Mouse (Mus musculus): ENCODE data around the gene Zfp493.
"Not testable (repeated sequence)": the region's sequence is repeated elsewhere in the genome, so short reads cannot be mapped to it uniquely, and the experiment has no call there.

Zfp493 gene

GRCm38 (mm10) chr13:67779265-67780221 lies at the start of gene Zfp493:
Zfp493 (plus strand) TSS chr13:67779693.
- CTCF ChIA-PET = no interaction called here

GRCm38 (mm10) chr13:67734391-67734790 lies 45.1 kb upstream of the Zfp493 start:
- CTCF ChIA-PET = not testable (repeated sequence)

GRCm38 (mm10) chr13:67742941-67743340 lies 36.6 kb upstream of the Zfp493 start:
- CTCF ChIA-PET = no interaction called here

GRCm38 (mm10) chr13:67743896-67744295 lies 35.6 kb upstream of the Zfp493 start:
- CTCF ChIA-PET = no interaction called here

- CTCF ChIA-PET = interaction anchor here (0.6 kb wide), 1 partner anchor 33 kb away, joined by 4 read pairs; no protein-coding TSS in a partner anchor
Measured at GRCm38 (mm10) chr13:67754333-67755306, 24.9 kb upstream of the Zfp493 start, which contains the start of gene Zfp85. Zfp85 (minus strand) TSS chr13:67755228.

GRCm38 (mm10) chr13:67755761-67756160 lies 23.7 kb upstream of the Zfp493 start:
- CTCF ChIA-PET = no interaction called here

GRCm38 (mm10) chr13:67759966-67760365 lies 19.5 kb upstream of the Zfp493 start:
- CTCF ChIA-PET = no interaction called here

- CTCF ChIA-PET = no interaction called here
Measured at GRCm38 (mm10) chr13:67763031-67763768, 16.3 kb upstream of the Zfp493 start.

GRCm38 (mm10) chr13:67791921-67792455 lies 12.5 kb downstream of the Zfp493 start:
- CTCF ChIA-PET = no interaction called here

- CTCF ChIA-PET = no interaction called here
Measured at GRCm38 (mm10) chr13:67798618-67799017, 19.1 kb downstream of the Zfp493 start.

- CTCF ChIA-PET = not testable (repeated sequence)
Measured at GRCm38 (mm10) chr13:67799151-67799550, 19.7 kb downstream of the Zfp493 start.

GRCm38 (mm10) chr13:67811651-67812210 lies 32.2 kb downstream of the Zfp493 start:
- CTCF ChIA-PET = no interaction called here

- CTCF ChIA-PET = no interaction called here
Measured at GRCm38 (mm10) chr13:67812961-67813709, 33.6 kb downstream of the Zfp493 start.

- CTCF ChIA-PET = no interaction called here
Measured at GRCm38 (mm10) chr13:67813710-67814660, 34.5 kb downstream of the Zfp493 start, which contains the start of gene Zfp273. Zfp273 (plus strand) TSS chr13:67813740.

GRCm38 (mm10) chr13:67818636-67819035 lies 39.1 kb downstream of the Zfp493 start:
- CTCF ChIA-PET = no interaction called here

- CTCF ChIA-PET = interaction anchor here (0.6 kb wide), 1 partner anchor 775 kb away, joined by 3 read pairs; no protein-coding TSS in a partner anchor
Measured at GRCm38 (mm10) chr13:67830911-67831336, 51.4 kb downstream of the Zfp493 start, which contains the start of gene Gm10037. Gm10037 (plus strand) TSS chr13:67831106.

GRCm38 (mm10) chr13:67833137-67833536 lies 53.6 kb downstream of the Zfp493 start:
- CTCF ChIA-PET = not testable (repeated sequence)
